Mouse (Mus musculus) cerebellum, adult 18-20 months (tissue): Measurements from ENCODE around the gene Cbwd1.

Experiments
- DNase-seq, 2 experiments: peaks; one replicate each; pipeline ENCODE4 v3.0.0; 2021

Gene Cbwd1

GRCm38 (mm10) chr19:24972701-24973390, 11.4 kb upstream of the Cbwd1 start:
- DNase-seq = no peak

- no peak for DNase-seq
Measured at GRCm38 (mm10) chr19:24971307-24971706, 9.9 kb upstream of the Cbwd1 start.

GRCm38 (mm10) chr19:24966941-24967340, 5.5 kb upstream of the Cbwd1 start:
- DNase-seq = no peak

GRCm38 (mm10) chr19:24966203-24966602, 4.8 kb upstream of the Cbwd1 start:
- DNase-seq = no peak

DNA sequence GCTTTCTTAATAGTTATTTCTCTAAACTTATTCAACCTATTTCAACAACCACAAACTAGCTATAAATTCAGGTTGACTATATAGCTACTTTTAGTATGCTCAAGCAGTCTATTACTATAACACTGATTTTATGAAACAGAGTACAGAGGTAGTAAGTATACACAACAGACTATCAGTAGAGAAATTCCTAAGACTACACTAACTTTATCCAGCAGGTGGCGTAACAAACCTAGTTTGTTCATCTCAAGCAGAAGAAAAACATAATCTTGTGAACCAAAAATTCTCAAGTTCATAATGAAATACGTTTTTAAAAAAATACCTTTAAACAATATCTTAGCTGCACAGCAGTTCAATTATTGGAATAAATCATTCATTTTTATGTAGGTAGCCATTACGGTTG, 2.9 kb downstream of the Cbwd1 start:
- peak; percentile 10 to 14 for DNase-seq

DNA sequence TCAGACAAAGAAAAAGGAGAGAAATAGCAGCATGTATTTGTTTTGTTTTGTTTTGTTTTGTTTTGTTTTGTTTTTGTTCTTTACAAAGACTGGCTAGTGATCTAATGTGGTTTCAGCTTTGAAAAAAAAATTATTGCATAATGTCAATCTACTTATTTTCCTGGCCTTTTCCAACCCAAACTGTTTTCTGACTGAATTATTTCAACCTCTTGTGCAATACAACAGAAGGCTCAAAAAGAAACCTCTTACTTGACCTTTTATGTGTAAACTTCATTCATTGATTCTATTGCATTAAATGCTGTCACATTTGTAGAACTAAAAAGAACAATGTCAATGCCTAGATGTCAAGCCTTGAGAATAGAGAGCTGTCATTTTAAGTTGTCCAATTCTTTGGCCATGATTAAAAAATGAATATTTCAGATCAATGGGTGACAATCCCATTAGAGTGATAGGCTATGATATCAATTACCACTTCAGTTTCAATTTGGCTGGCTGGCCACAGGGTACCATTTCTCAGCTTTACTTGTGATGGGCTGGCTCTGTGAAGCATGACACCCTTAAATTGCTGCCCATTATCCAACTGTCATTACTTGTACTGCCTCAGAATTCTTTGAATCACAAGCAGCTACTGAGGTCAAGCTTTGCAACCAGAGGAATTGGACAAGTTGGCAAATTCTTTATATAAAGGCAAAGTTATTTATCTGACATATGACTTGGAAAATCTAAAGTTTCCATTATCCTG, 15.7 kb downstream of the Cbwd1 start:
- no peak for DNase-seq

DNA sequence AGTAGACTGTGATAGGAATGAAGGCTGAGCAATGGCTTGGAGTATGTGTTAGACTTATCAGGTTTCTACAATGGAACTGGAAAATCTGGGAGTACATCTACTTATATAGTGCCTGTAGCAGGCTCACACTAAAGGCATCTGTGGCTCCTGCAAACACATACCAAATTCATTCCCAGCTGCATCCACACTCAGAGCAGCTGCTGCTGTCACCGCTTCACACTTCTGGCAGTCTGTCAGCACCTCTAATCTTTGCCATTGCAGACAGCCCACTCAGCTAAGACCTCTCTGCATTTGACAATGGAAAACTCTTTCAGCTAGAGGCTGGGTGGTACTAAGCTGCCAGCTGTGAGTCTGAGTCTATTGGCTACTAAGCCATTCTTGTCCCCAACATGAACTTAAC, 24.3 kb downstream of the Cbwd1 start:
- no peak for DNase-seq

DNA sequence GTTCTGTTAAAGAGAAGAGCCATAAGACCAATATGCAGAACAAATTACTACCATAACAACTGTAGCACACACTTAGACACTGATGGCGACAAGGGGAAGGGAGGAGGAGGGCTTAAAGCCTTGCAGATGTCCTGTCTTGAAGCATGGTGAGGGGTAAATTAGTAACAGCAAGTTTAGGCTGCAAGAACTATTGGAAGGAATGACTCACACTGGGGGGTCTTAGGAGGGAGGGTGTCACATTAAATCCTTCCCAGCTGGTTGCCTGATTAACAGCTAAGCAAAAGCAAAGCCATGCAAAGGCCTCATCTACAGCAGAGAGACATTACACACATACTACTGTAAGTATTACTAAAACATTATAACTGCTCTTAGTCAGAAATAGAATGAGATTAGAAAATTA, 32.4 kb downstream of the Cbwd1 start:
- no peak for DNase-seq

- DNase-seq = no peak
Measured at GRCm38 (mm10) chr19:24920866-24921265, 40.5 kb downstream of the Cbwd1 start.

DNA sequence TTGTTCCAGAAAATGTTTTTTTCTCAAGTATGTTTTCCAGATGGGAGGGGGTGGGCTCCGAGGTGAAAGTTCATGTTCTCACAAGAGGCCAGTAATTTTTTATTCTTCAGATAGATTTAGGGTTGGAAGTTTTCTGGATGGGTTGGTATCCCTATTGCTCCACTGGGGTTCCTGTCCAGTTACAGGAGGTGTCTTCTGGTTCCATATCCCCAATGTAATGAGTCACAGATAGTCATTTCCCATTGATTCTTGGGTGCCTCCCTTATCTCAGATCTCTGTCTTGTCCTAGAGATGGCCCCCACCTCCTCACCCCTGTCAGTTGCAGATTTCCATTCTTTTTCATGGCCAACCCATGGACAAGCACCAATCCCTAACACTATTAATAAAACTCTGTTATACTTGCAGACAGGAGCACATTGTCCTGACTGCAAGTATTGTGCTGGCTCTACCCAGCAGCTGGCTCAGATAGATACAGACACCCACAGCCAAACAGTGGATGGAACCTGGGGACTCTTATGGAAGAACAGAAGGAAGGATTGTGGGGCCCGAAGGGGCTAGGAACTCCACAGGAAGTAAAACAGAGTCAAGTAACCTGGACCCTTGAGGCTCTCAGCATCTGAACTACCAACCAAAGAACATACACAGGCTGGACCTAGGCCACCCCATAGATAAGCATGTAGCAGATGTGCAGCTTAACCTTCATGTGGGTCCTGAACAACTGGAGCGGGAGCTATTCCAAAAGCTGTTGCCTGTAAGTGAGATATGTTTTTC, 52.8 kb downstream of the Cbwd1 start:
- no peak for DNase-seq

DNA sequence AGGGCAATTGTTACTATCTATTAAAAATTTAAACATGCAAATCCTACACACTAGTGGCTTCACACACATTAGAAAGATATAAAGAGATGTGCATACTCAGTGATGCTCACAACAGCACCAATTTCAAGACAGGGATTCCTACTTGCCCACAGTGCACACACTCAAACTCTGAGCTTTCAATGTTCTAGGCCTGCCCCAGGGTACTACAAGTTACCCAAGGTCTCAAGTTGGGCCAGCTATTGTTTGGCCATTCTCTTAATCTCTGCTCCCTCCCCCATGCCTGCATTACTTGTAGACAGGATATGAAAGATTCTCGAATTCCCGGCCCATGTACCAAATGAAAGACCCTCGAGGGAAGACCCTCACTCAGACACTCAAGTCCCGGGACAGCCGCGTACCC, 53.8 kb downstream of the Cbwd1 start:
- no peak for DNase-seq

- no peak for DNase-seq
Measured at GRCm38 (mm10) chr19:24902821-24903220, 58.6 kb downstream of the Cbwd1 start.

- DNase-seq = no peak
Measured at GRCm38 (mm10) chr19:24902256-24902655, 59.2 kb downstream of the Cbwd1 start.

DNA sequence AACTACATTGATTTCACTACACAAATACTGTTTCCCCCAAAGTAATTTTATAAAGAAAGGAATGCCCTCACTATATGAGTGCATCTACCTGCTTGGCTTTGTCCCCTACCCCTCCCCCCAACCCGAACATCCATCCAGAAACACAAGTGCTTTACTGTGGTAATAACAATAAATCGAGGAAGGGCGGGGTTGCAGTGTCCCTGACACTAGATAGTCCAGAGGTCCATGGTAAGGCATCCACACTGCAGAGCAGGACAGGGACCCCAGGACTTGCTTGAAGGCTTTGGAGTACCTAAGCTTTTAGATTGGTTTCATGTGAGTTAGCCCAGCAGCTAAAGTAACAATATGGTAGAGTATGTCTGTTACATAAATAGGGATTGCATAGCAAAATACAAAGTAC, 59.7 kb downstream of the Cbwd1 start:
- no peak for DNase-seq

GRCm38 (mm10) chr19:24900581-24901220, 60.7 kb downstream of the Cbwd1 start, which contains the start of gene Foxd4:
Gene Foxd4, minus strand, starts transcription at chr19:24901197.
- DNase-seq = no peak

DNA sequence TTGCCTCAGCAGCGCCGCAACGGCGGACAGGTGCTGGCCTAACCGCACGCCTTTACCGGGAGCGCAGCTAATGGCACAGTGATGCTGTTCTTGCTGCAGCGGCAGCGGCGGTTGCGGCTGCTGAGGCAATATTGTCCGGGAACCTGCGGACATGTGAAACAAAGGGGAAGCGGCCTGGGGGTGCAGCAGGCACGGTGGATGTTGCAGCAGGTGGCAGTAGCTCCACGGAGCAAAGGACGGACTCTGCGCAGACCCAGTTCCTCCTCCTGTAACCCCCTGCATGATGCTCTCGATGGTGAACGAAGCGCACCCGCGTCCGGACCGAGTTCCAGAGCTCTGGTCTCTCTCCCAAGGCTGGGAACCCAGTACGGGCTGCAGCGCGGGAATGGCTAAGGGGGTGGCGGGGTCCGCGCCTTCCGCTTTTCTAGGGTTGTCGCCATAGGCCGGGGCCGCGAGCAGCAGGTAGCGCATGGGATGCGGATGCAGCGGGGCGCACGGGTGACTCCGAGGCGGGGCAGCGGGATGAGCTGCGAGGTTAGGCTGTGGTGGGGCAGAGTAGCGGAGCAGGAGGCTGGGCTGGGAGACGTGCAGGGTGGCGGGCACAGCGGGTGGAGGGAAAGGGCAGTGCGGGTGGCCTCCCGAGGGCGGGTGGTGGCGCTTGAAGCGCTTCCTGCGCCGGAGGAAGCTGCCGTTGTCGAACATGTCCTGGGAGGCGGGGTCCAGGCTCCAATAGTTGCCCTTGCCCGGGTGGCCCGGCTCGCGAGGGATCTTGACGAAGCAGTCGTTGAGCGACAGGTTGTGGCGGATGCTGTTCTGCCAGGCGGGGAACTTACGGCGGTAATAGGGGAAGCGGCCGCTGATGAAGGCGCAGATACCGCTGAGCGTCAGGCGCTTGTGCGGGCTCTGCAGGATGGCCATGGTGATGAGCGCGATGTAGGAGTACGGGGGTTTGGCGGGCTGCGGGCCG, 61.5 kb downstream of the Cbwd1 start:
- DNase-seq = no peak

GRCm38 (mm10) chr19:24898737-24899577, 62.5 kb downstream of the Cbwd1 start:
- no peak for DNase-seq

- no peak for DNase-seq
Measured at GRCm38 (mm10) chr19:24897896-24898736, 63.3 kb downstream of the Cbwd1 start.

DNA sequence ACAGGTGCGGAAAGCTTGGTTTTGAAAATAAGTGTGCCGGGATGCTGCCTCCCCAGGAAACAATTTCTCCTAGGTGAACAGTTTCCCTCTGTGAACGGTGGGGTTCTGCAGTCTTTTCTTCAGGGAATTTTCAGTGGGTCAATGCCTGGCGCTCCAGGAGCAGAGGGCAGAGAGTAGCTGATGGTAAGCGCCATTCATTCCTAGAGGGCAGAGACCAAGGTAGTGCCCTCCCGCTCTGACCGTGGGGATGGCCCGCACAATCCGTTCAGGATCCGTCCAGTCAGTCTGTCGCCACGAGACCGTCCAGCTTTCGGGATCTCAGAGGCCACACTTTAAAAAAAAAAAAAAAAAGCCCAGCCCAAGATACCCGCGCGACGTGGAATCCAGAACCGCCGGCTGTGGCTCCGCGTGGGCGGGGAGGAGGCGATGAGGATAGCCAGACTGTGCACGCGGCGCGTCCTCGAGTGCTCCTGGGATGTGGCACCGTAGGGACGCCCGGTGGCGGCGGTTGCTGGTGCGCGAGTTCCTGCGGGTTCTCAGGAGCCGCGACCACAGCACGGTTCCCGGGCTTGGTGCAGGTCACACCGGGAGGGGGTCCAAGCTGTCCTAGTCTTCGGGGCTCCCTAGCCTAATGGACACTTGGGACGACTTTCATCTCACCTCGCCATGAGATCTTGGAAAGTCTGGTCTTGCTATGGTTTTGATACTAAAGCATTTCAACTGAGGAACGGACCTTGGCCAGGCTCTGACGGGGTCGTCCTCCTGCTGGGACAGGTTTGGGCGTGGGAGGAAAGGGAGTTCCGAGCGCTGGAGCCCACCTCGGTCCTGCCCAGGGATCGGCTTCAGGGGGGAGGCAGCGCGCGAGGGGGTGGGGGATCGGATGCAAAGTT, 64.2 kb downstream of the Cbwd1 start:
- DNase-seq = no peak
